Mouse (Mus musculus): ENCODE measurements around the gene Prdm1.

Gene Prdm1

DNA sequence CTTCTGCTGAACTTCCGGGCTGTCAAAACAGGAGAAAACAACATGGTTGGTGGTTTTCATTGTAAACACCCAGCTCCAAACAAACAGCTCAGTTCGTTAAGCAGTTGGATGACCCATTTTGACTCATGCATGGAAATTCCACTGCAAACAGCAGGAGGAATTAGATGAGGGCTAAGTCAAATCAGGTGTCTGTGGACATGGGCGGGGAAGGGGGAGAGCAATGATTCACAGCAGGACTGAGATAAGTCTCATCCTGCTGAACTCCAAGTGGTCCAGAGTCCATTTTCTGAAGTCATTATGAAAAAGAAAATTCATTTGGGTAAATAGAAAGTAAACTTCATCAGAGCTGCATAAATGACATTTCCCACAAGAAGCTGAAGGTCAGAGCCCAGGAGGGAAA lies 108.1 kb downstream of the Prdm1 start:
- no peak for DNase-seq (ENCODE audit: low read depth, low spot score)

DNA sequence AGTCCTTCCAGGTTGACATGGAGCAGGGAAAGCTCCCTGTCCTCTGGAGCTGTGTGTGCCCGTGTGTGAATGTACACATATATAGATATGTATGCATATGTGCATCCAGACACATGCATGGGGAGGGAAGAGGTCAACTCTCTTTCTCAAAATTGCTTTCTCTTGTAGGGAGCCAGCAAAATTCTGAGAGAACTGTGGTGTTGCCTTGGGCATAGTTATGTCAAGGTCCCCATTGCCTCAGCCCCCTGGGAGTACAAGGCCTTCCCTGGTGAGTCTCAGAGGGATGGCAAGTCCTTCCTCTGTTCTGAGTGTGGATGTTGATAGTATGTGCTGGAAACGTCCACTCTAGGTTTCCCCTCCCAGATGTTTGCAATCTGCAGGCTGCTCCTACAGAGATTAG lies 109.4 kb downstream of the Prdm1 start:
- DNase-seq (ENCODE audit: low read depth, low spot score), result no peak

DNA sequence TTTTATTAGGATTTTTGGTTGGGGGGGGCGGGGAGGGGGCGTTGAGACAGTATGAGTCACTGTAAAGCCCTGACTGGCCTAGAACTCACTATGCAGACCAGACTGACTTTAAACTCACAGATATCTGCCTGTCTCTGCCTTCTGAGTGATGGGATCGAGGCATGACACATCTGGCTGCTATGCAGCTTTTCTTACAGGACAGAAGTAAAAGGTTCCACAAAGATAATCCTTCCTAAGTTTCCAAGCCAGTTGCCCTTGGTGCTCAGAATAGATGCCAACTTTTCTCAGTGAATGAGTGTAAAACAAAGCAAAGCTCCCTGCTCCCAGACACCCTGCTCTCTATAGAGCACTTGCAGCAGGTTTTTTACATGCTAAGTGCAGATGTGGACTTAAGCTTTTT lies 112.7 kb downstream of the Prdm1 start:
- DNase-seq (ENCODE audit: low read depth, low spot score), result no peak

DNA sequence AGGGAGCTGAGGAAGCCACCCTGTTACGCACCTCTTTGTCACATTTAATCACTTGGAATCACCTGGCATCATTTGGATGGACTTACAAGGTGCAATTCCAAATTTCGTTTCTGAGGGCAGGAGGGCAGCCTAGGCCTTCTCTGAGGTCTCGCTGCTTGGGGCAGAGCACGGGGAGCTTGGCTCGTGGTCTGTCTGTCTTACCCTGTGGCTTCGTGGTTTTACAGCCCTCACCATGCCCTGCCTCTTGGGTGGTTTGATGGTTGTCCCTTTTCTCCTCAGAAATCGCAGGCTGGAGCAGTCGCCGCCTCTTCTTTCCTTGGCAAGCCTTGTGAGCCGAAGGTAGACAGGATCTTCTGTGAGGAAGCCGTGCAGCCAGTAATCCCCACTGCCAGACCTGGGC lies 118.3 kb downstream of the Prdm1 start:
- DNase-seq (ENCODE audit: low read depth, low spot score), result no peak

DNA sequence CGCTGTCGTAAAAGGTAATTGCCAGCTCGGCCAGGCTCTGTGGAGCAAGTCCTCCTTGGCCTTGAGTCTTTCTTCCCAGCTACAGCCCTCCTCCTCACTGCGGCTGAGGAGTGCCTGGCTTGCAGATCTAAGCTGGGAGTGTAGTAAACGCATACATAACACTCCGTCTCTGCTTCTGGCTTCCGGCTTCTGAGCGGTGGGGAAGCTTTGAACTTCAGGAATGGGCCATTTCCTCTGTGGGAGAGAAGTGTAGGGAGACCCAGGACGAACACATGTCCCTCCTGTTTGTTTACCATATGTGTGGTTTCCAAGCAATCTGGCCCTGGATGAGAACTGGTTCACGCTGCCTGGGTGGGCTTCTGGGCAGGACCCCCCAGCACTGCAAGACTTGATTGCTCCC lies 119.2 kb downstream of the Prdm1 start:
- no peak for DNase-seq (ENCODE audit: low read depth, low spot score)

DNA sequence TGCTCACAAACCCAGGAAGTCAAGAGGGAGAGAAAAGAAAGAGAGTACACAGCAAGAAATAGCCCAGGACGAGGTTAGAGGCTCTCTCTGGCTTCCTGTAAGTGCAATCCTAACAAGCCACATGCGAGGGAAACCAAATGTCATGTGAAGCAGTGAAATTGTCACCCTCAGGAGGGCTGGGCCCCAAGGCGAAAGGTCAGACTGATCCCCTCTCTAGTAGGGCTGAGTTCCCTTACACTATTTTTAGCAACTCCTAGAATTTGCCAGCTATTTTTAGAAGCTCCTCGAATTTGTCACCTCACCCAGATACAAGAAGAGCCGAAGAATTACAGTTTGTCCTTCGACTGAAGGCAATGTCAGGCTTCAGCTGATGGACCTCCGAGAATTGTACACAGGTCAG lies 124.9 kb downstream of the Prdm1 start:
- DNase-seq (ENCODE audit: low read depth, low spot score), result peak; percentile 25

DNA sequence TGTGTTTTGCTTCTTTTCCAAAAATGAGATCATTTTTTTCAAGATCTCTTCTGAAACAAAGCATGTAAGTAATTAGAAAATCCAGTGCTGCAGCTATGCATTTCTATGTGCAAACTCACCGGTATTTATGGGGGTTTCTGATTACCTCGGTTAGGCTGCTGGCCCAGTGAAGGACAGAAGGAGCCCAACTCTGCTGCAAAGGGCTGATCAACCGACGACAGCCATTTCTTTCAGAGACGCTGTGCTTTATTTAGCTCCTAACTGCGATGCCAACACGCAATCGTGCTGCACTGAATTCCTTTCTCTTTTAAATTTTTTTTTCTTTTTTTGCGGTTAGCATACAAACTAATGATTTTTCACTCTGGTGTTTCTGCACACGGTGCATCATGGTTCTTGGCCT lies 126.7 kb downstream of the Prdm1 start:
- DNase-seq (ENCODE audit: low read depth, low spot score), result no peak

DNA sequence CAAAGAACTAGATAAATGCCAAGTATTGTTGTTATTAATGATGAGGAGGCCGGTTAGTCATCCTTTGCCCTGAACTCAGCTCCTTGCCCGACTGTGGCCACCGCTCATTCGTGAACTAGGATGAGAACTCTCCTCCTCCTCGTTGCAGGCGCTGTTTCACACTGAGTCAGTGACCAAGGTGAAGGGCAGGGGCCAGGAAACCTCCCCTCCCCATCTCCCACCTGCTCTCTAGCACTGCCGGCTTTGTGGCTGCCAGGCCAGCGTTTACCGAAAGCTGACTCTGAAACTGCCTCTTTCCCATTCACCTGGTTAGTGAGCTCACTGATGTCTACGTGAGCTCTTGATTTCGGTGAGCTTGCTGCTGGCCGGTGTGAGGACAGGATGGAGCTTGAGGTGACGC lies 127.7 kb downstream of the Prdm1 start:
- peak; percentile 19 for DNase-seq (ENCODE audit: low read depth, low spot score)

DNA sequence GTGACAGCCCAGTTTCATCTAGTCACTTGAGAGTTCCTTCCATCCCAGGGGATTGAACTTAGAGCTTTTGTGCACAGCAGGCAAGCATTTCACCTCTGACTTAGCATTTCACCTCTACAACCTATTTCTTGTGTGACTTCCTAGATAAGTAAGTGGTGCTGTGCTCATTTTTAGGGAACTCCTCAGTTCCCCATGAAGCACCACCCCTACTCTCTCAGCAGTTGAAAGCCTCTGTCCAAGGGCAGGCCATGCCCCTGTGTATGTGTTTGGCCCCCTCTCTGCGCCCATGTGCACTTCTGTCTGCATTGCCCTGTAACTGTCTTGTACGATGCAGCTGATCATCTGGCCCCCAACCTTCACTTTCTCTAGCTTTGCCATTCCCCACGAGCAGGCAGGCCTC lies 128.2 kb downstream of the Prdm1 start:
- no peak for DNase-seq (ENCODE audit: low read depth, low spot score)

DNA sequence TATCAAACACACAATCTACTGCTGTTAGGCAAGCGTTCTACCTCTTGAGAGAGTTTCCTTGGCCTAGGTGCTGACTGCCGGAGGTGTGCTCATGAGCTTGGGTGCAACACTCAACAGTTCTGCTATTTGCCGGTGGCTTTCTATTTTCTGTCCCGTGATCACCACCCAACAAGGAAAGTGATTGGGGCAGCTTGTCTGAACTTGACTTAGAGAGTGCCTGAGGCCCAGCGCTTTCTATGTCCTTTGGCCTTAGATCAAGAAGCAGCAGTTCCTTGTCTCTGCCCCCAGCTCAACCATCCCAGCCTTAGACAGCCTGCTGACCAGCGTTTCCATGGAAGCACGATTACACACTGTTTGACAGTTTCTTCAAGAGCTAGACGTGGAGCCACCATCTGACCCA lies 135.4 kb downstream of the Prdm1 start:
- DNase-seq (ENCODE audit: low read depth, low spot score), result no peak

DNA sequence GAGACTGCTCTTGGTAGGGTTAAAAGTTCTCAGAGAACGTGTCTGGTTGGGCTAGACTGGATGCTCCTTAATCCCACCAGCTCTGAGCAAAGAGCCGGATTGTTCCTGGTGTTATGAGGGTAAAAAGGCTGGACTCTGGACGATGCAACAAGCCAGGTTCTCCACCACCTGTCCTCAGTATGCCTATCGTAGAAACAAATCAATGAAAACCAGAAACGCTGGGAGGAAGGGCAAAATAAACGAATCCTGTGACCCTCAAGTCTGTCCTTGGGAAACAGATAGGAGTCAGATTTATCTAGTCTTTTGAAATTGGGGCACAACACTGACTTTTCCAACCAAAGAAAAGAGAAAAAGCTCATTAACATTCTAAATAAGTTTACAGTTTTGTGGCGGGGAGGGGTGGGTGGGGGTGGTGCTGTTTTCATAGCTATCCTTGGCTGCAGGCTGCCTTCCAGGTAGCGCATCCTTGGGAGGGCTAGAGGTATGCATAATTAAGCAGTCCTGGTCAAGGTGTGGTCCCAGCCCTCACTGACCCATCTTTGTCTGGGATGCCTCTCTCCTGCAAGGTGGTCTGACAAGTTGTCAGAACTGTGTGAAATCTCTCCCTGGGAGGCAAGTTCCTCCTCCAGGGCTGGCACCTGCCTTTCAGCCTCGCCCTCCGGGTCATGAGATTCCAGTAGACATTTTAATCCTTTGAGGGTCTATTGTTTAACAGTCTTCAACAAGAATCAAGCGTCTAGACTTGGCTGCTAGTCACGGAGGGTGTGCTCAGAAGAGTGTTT lies 136.6 kb downstream of the Prdm1 start:
- DNase-seq (ENCODE audit: low read depth, low spot score), result no peak

DNA sequence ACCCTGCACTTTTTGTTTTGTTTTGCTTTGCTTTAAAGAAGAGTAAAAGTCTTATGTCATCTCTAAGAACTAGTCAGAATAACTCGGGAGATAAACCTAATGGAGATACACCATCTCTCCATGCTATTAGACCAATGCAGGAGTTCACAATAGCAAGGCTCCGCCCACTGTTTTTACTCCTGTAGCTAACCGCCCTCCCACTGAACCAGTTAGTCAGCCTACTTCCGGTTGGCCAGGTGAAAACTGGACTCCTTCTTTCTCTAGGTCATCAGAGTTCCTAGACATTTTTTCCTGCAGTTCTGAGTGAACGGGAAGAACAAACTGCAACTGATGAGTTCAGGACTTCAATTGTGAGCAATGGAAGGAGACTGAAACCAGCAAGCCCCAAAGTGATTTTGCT lies 138.0 kb downstream of the Prdm1 start:
- no peak for DNase-seq (ENCODE audit: low read depth, low spot score)

DNA sequence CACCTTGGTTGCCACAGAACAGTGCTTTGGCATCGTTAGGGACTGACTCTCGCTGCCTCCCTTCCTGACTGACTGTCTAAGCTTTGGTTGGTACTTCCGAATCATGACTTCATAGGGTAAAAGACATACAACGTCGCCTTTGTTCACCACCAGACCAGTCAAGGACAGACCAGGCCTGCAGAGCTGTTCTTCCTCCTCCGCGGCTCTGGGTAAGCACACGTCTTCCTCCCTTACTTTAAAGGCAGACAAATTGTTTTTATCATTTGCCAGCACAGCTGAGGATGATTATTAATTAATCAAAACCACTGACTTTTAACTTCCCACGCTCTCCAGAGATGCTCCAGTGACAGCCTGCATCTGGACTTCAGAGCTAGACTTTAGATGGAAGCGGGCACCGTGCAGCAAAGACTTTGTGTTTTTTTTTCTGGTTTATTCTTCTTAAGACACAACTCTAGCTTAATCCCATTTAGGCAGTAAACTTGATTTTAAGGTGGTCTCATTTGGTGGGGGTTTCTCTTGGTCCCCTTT lies 139.5 kb downstream of the Prdm1 start:
- no peak for DNase-seq (ENCODE audit: low read depth, low spot score)
